Comparison of ENCODE assay signal across 24 mouse cellular contexts in the genomic region with DNA sequence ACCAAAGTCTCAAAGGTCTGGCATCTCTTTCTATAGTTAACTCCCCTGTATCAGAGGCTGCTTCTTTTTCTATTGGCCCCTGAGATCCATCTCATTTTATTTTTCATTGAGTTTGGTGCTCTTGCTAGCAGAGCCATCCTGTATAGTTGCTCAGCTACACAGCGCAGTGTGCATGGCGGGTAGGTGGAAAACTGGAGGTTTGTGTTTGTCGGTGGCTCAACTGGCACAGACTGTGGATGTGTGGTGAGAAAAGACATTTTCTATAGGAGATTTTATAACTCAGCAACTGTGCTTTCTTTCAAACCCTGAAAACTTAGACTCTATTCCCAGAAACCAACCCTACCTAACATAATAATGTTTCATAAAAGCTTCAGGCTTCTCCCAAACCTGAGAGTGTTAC.
"Had no signal": no experiment of that assay in that cellular context is flagged by ENCODE, and none has a peak within 500 bp of the region (broad histone marks: within the 10 kb centered on the region; RNA-seq: fewer than 3 reads in every experiment).

No protein-coding gene starts in this region.

- H3K4me1 ChIP-seq: heart, embryonic 15.5 days; hindbrain, embryonic 15.5 days; intestine, embryonic 15.5 days; limb, embryonic 10.5 days; limb, embryonic 12.5 days had no signal

- DNase-seq: forebrain, postnatal 0 days; gastrocnemius, postnatal 14 days; gastrocnemius, postnatal 36 days; heart, adult 11 months; heart, adult 2 months; heart, postnatal 14 days; heart, postnatal 36 days; kidney, adult 18-20 months; kidney, adult 8-10 months; kidney, postnatal 10 days; kidney, postnatal 25 days; kidney, postnatal 4 days; liver had no signal

- H3K4me3 ChIP-seq: heart, adult 2 months; heart, embryonic 13.5 days; heart, embryonic 15.5 days; hindbrain, embryonic 13.5 days; hindbrain, embryonic 15.5 days; intestine, embryonic 15.5 days; layer of hippocampus, adult 2 months; limb, embryonic 10.5 days; limb, embryonic 12.5 days had no signal

- H3K27me3 ChIP-seq: heart, embryonic 13.5 days; heart, embryonic 15.5 days; hindbrain, embryonic 13.5 days; hindbrain, embryonic 15.5 days; intestine, embryonic 15.5 days; limb, embryonic 12.5 days had no signal

- H3K36me3 ChIP-seq: heart, embryonic 13.5 days; heart, embryonic 15.5 days; hindbrain, embryonic 13.5 days; hindbrain, embryonic 15.5 days; intestine, embryonic 15.5 days; limb, embryonic 10.5 days; limb, embryonic 12.5 days had no signal

- H3K4me2 ChIP-seq: heart, embryonic 11.5 days; heart, embryonic 13.5 days; heart, embryonic 15.5 days; hindbrain, embryonic 13.5 days; hindbrain, embryonic 15.5 days; intestine, embryonic 15.5 days; limb, embryonic 12.5 days had no signal

- ATAC-seq: forebrain, postnatal 0 days; inflammation-experienced regulatory T-cells, adult 6 months; intestine, postnatal 0 days had no signal

- H3K9me3 ChIP-seq: heart, embryonic 13.5 days; heart, embryonic 15.5 days; hindbrain, embryonic 13.5 days; hindbrain, embryonic 15.5 days; intestine, embryonic 15.5 days; limb, embryonic 10.5 days; limb, embryonic 12.5 days had no signal

- H3K9ac ChIP-seq: forebrain, postnatal 0 days; heart, embryonic 13.5 days; heart, embryonic 15.5 days; hindbrain, embryonic 13.5 days; hindbrain, embryonic 15.5 days; intestine, embryonic 15.5 days; limb, embryonic 12.5 days had no signal

- H3K27ac ChIP-seq: heart, adult 2 months; heart, embryonic 13.5 days; heart, embryonic 15.5 days; hindbrain, embryonic 13.5 days; hindbrain, embryonic 15.5 days; intestine, embryonic 15.5 days; layer of hippocampus, adult 2 months; limb, embryonic 10.5 days; limb, embryonic 12.5 days had no signal
